Mouse (Mus musculus) megakaryocyte, embryonic 14.5 days (primary cell): ENCODE measurements around the gene Uqcr11.

Source experiments
- FLI1 ChIP-seq: IDR thresholded peaks from 2 replicates; pipeline ENCODE4 v1.6.1; 2012; ENCODE audit warnings: low read length, inconsistent platforms, mixed read lengths
- GATA1 ChIP-seq: IDR thresholded peaks from 3 replicates; pipeline ENCODE4 v1.6.1; 2012; ENCODE audit warnings: mixed read lengths, low read length, inconsistent platforms, borderline replicate concordance

DNA sequence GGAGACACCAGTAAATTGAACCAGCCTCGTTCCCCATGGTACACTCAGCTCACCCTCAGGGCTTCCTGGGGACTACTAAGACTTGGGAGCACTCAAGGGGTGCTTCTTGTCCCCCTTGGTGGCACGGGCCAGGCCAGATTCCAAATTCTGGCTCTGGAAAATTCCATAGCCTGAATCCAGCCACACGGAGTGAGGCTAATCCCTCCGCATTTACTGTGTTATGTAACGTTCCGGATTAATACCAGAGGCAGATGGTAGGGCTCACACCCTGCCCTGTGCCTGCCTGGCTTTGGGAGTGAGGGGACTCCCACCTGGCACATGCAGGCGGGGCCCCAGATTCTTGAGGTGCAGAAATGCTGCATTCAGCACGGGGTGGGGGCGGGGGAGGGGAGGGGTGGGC lies 51.2 kb downstream of the Uqcr11 start:
- no peak for TF ChIP-seq FLI1
- TF ChIP-seq GATA1 = no peak
